Mouse (Mus musculus) spleen, adult 2 months (tissue): ENCODE measurements around the gene Slc9a3r2. TPM values are rescaled to one million over a fixed set of nuclear protein-coding genes. Genes with fewer than 3 reads are reported as not detected.

ENCODE experiments used
- DNase-seq, 2 experiments: peaks; one replicate each; pipeline versions ENCODE4 v3.0.0 to v3.0.0-alpha.2; 2012 to 2021; ENCODE audit warnings: low spot score in 2 of 2, low read depth in 1 of 2
- H3K27ac ChIP-seq: fragments of 200-500 bp; 2 replicates; pipeline ENCODE4 v1.5.1; 2012; ENCODE audit warnings: low read length, inconsistent platforms; ENCODE audit not compliant: insufficient read depth
- H3K27me3 ChIP-seq: fragments of 200-500 bp; 2 replicates; pipeline ENCODE4 v1.6.1; 2012; ENCODE audit warnings: mild to moderate bottlenecking, moderate library complexity, low read length, inconsistent platforms; ENCODE audit not compliant: control insufficient read depth, insufficient read depth
- H3K36me3 ChIP-seq: fragments of 200-500 bp; 2 replicates; pipeline ENCODE4 v1.6.1; 2012; ENCODE audit warnings: mild to moderate bottlenecking, low read length, inconsistent platforms; ENCODE audit not compliant: control insufficient read depth, insufficient read depth
- H3K4me1 ChIP-seq: fragments of 200-500 bp; 2 replicates; pipeline ENCODE4 v1.6.1; 2011; ENCODE audit warnings: inconsistent platforms; ENCODE audit not compliant: control insufficient read depth, insufficient read depth, insufficient read length
- H3K4me3 ChIP-seq: fragments of 200-500 bp; 2 replicates; pipeline ENCODE4 v1.5.1; 2011; ENCODE audit warnings: mild to moderate bottlenecking, inconsistent platforms; ENCODE audit not compliant: insufficient read depth, insufficient read length; ENCODE audit errors: extremely low read depth
- CTCF ChIP-seq: fragments of 200-500 bp; IDR thresholded peaks from 2 replicates; pipeline ENCODE4 v1.5.1; 2011; ENCODE audit warnings: mild to moderate bottlenecking, inconsistent platforms; ENCODE audit not compliant: insufficient read depth, insufficient read length, insufficient replicate concordance; ENCODE audit errors: extremely low read depth
- POLR2A ChIP-seq: fragments of 200-500 bp; IDR thresholded peaks from 2 replicates; pipeline ENCODE4 v1.6.1; 2011; ENCODE audit warnings: low read depth, low read length, inconsistent platforms
- WGBS: fragments of 180-500 bp; shearing (Covaris S2); methylation state at CpG from one replicate; pipeline ENCODE4 v1.1.7; 2018; 5-methylcytosine and 5-hydroxymethylcytosine counted together
- polyA plus RNA-seq: library from polyadenylated mRNA; depleted of rRNA; stranded (reverse); fragments of >200 nt; gene quantifications from 2 replicates; pipeline ENCODE4 v1.2.3, GENCODE M21; 2012

The Slc9a3r2 gene
- polyA plus RNA-seq, 1 experiment: 62.2 TPM

DNA sequence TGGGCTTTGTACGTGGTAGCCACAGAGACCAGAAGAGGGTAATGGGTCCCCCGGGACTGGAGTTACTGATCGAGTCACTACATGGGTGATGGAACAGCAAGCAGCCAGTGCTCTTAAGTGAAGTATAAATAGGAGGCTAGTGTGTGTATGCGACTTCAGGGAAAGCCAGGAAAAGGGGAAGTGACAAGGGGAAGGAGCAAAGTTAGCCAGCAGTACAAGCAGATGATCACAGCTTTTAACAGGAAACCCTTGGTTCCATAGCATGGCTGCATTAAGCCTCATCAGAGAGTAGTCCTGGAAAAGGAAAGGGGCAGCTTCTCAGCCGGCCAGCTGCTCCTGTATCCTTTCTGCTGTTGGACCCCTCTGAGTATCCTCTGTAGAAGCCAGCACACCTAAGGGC lies 42.3 kb upstream of the Slc9a3r2 start:
- Histone ChIP-seq H3K27ac (no peak overlapping the region), H3K36me3 (no peaks in the 10 kb centered on the region), H3K27me3 (peaks cover 16% of the 10 kb centered on the region), H3K4me1 (peaks cover 12% of the 10 kb centered on the region), H3K4me3 (no peak overlapping the region)
- WGBS: 56% methylated on average over 5 of the region's 5 CpGs
- no peak for DNase-seq
- TF ChIP-seq CTCF (no peak), POLR2A (no peak)

- Histone ChIP-seq H3K4me3 (peak within 1 kb of the TSS; percentile 40; the same call in 1 of the 2 replicates), H3K36me3 (no peaks in the 10 kb centered on the region), H3K27me3 (peaks cover 16% of the 10 kb centered on the region), H3K27ac (no peak within 1 kb of the TSS), H3K4me1 (peaks cover 17% of the 10 kb centered on the region)
- TF ChIP-seq CTCF: no peak
- TF ChIP-seq POLR2A: no peak
- no peak for DNase-seq
- 4% methylated on average over 53 of the region's 55 CpGs for whole genome bisulfite sequencing
Observed at GRCm38 (mm10) chr17:24689251-24690081, 39.3 kb upstream of the Slc9a3r2 start, which contains the start of gene Syngr3. Gene Syngr3, minus strand, starts transcription at chr17:24689955.

DNA sequence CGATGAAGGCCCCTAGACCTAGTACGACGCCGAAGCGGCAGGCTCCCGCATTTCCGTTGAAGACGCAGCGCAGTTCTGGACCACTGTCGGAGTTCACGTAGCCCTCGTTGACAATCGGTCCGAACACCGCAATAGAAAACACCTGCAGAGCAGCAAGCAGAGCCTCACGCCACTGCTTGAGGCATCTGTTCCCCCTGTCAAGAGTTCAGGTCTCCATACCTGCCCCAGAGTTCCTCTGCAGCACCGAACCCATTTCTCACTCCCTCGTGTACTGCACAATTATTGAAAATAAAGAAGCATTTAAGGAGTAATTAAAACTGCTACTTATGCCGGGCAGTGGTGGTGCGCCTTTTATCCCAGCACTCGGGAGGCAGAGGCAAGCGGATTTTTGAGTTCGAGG lies 37.5 kb upstream of the Slc9a3r2 start:
- no peak for TF ChIP-seq POLR2A
- TF ChIP-seq CTCF: no peak
- Histone ChIP-seq H3K27me3 (peaks cover 16% of the 10 kb centered on the region), H3K4me3 (peak overlapping the region; percentile 65), H3K4me1 (peaks cover 17% of the 10 kb centered on the region), H3K27ac (no peak overlapping the region), H3K36me3 (no peaks in the 10 kb centered on the region)
- no peak for DNase-seq
- WGBS: 21% methylated on average over 23 of the region's 23 CpGs

DNA sequence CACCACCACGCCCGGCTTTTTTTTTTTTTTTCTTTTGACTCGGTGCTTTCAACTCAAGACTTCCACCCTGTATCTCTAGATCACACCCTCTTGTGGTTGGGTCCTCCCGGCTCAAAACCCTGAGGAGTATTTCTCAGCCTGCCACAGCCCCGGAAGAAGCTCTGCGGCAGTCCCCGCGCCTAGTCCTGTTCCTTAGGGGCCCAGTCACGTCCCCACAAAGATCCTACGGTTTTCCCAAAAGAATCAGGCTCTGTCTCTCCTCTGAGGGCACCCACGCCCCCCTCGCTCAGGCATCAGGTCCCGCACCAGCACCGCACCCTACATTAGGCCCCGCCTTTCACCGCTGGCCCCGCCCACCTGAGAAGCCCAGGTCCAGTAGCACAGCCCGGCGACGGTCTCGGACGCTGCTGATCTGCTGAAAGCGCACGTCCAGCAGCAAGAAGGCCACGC lies 37.0 kb upstream of the Slc9a3r2 start:
- Histone ChIP-seq H3K27ac (no peak overlapping the region), H3K27me3 (peaks cover 16% of the 10 kb centered on the region), H3K4me3 (peak overlapping the region; percentile 65), H3K36me3 (no peaks in the 10 kb centered on the region), H3K4me1 (peaks cover 17% of the 10 kb centered on the region)
- WGBS: under 1% methylated on average over 25 of the region's 25 CpGs
- TF ChIP-seq POLR2A (no peak), CTCF (no peak)
- DNase-seq: peak in 1 of 2 experiments; percentile 42

DNA sequence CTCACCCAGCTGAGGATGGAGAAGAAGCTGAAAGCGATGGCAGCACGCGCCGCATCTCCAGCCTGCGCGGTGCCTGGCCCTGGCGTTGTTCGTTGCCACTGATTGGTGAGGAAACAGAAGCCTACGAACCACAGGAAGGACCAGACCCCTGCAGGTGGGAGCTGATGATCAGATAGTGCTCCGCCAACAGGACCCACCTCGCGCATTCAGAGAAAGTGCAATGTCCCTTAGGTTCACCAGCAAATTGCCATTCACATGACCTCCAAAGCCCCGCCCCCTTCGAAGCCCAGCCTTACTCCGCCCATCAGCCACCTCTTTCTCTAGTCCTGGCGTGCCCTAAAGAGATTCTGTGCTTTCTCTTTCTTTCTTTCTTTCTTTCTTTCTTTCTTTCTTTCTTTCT lies 36.4 kb upstream of the Slc9a3r2 start:
- WGBS: 49% methylated on average over 16 of the region's 16 CpGs
- TF ChIP-seq CTCF (no peak), POLR2A (no peak)
- Histone ChIP-seq H3K36me3 (peaks cover under 1% of the 10 kb centered on the region; the same call in 1 of the 2 replicates), H3K27ac (no peak overlapping the region), H3K4me1 (peaks cover 17% of the 10 kb centered on the region), H3K4me3 (0 out of 2 replicates have a peak overlapping the region, but pooled peaks have one; percentile 14), H3K27me3 (peaks cover 16% of the 10 kb centered on the region)
- DNase-seq: peak in 1 of 2 experiments; percentile 50

DNA sequence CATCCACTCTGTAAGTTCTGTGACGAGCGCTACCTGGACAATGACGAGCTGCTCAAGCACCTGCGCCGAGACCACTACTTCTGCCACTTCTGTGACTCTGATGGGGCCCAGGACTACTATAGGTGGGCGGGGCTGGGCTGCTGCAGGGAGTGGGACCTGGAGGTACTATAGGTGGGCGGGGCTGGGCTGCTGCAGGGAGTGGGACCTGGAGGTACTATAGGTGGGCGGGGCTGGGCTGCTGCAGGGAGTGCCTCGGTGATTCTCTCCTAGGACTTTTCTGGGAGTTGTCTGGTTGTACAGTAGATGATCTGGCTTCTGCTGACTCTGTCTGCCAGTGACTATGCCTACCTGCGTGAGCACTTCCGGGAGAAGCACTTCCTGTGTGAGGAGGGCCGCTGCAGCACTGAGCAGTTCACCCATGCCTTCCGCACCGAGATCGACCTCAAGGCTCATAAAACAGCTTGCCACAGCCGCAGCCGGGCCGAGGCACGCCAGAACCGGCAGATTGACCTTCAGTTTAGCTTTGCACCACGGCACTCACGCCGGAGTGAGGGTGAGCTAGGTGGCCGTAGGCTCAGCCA lies 27.5 kb upstream of the Slc9a3r2 start:
- no peak for DNase-seq
- Histone ChIP-seq H3K36me3 (peaks cover 37% of the 10 kb centered on the region), H3K4me1 (no peaks in the 10 kb centered on the region), H3K27me3 (no peaks in the 10 kb centered on the region), H3K27ac (no peak overlapping the region), H3K4me3 (no peak overlapping the region)
- TF ChIP-seq CTCF: no peak
- WGBS: 94% methylated on average over 24 of the region's 24 CpGs

GRCm38 (mm10) chr17:24676877-24677276 lies 26.8 kb upstream of the Slc9a3r2 start:
- 82% methylated on average over 5 of the region's 5 CpGs for WGBS
- Histone ChIP-seq H3K4me1 (peaks cover 3% of the 10 kb centered on the region; the same call in 1 of the 2 replicates), H3K27me3 (no peaks in the 10 kb centered on the region), H3K4me3 (no peak overlapping the region), H3K27ac (no peak overlapping the region), H3K36me3 (peaks cover 37% of the 10 kb centered on the region)
- TF ChIP-seq CTCF: no peak
- TF ChIP-seq POLR2A: no peak
- DNase-seq: no peak
